Comparison of ENCODE assay signal across 14 mouse cellular contexts in genomic region chr5:22208311-22209021, GRCm38 (mm10).
DNase-seq lines count a peak whose midpoint lies in the region; ATAC-seq and TF ChIP-seq lines count a peak whose summit lies in the region.
"Had no signal": no experiment of that assay in that cellular context is flagged by ENCODE, and none has a peak within 500 bp of the region (broad histone marks: within the 10 kb centered on the region; RNA-seq: fewer than 3 reads in every experiment).

No protein-coding gene starts in this region.

- DNase-seq in hindbrain, embryonic 11.5 days (ENCODE audit: low spot score), result no peak
- DNase-seq in hindbrain, embryonic 10.5 days (ENCODE audit: low spot score), result no peak
- DNase-seq in brain, embryonic 14.5 days (ENCODE audit: low read depth), result peak; percentile 69
- DNase-seq in thymus, postnatal 36 days, result no peak
- DNase-seq in left cerebral cortex, postnatal 36 days (ENCODE audit: low spot score in 2 of 2), result no peak
- DNase-seq in embryo, embryonic 10 days (ENCODE audit: low spot score), result no peak
- DNase-seq: embryo, embryonic 11 days; heart, postnatal 10 days; kidney, adult 11 months; thymus, adult 2 months had no signal

- H3K4me1 ChIP-seq in hindbrain, embryonic 11.5 days (replicated peaks; ENCODE audit: control insufficient read depth, insufficient read depth, low read length), result no peaks in the 10 kb centered on the region
- H3K4me1 ChIP-seq in hindbrain, embryonic 10.5 days (replicated peaks), result no peaks in the 10 kb centered on the region
- no peaks in the 10 kb centered on the region for H3K4me1 ChIP-seq in embryonic facial prominence, embryonic 15.5 days
- H3K4me1 ChIP-seq in midbrain, embryonic 16.5 days (ENCODE audit: control insufficient read depth, insufficient read depth, low read length), result peaks cover 8% of the 10 kb centered on the region

- no peaks in the 10 kb centered on the region for H3K36me3 ChIP-seq in hindbrain, embryonic 11.5 days (ENCODE audit: control insufficient read depth, insufficient read depth, low read length)
- no peaks in the 10 kb centered on the region for H3K36me3 ChIP-seq in hindbrain, embryonic 10.5 days
- H3K36me3 ChIP-seq in embryonic facial prominence, embryonic 15.5 days, result no peaks in the 10 kb centered on the region
- H3K36me3 ChIP-seq in midbrain, embryonic 16.5 days (ENCODE audit: control insufficient read depth, insufficient read depth, low read length), result no peaks in the 10 kb centered on the region
- H3K36me3 ChIP-seq: limb, embryonic 10.5 days had no signal

- 81% methylated on average over 8 of the region's 8 CpGs for WGBS in hindbrain, embryonic 11.5 days
- 81% methylated on average over 8 of the region's 8 CpGs for WGBS in hindbrain, embryonic 10.5 days
- WGBS in embryonic facial prominence, embryonic 15.5 days, result 31% methylated on average over 8 of the region's 8 CpGs
- WGBS in midbrain, embryonic 16.5 days, result 44% methylated on average over 8 of the region's 8 CpGs

- H3K4me3 ChIP-seq in hindbrain, embryonic 11.5 days (ENCODE audit: low read depth, low read length), result no peak overlapping the region
- no peak overlapping the region for H3K4me3 ChIP-seq in hindbrain, embryonic 10.5 days
- no peak overlapping the region for H3K4me3 ChIP-seq in embryonic facial prominence, embryonic 15.5 days (replicated peaks)
- no peak overlapping the region for H3K4me3 ChIP-seq in midbrain, embryonic 16.5 days (ENCODE audit: low read depth, low read length)
- H3K4me3 ChIP-seq: limb, embryonic 10.5 days had no signal

- peak; percentile 60; the same call in 1 of the 2 replicates for ATAC-seq in hindbrain, embryonic 11.5 days (ENCODE audit: low FRiP score)
- ATAC-seq in embryonic facial prominence, embryonic 15.5 days (ENCODE audit: insufficient number of reproducible peaks, low FRiP score, low TSS enrichment, low read depth), result 0 out of 2 replicates have a peak, but pooled peaks have one; percentile 57
- peak; percentile 81 for ATAC-seq in midbrain, embryonic 16.5 days

- intact Hi-C loops in left cerebral cortex, postnatal 36 days (cut with DNase I), result no loop called here

- no peak overlapping the region for H3K27ac ChIP-seq in hindbrain, embryonic 11.5 days (ENCODE audit: low read depth, low read length)
- no peak overlapping the region for H3K27ac ChIP-seq in hindbrain, embryonic 10.5 days
- H3K27ac ChIP-seq in embryonic facial prominence, embryonic 15.5 days (replicated peaks), result no peak overlapping the region
- H3K27ac ChIP-seq in midbrain, embryonic 16.5 days (ENCODE audit: low read length), result peak overlapping the region; percentile 66
- H3K27ac ChIP-seq: limb, embryonic 10.5 days; liver, embryonic 14.5 days had no signal

- H3K4me2 ChIP-seq in hindbrain, embryonic 11.5 days (replicated peaks; ENCODE audit: low read depth, low read length), result no peak overlapping the region
- H3K4me2 ChIP-seq in embryonic facial prominence, embryonic 15.5 days (replicated peaks), result no peak overlapping the region
- peak overlapping the region; percentile 28; the same call in 1 of the 2 replicates for H3K4me2 ChIP-seq in midbrain, embryonic 16.5 days (ENCODE audit: low read length)

- no peak for TF ChIP-seq POLR2A in brain, embryonic 14.5 days (IDR thresholded peaks at IDR 0.05; ENCODE audit: borderline replicate concordance, extremely low read depth, insufficient read depth, insufficient read length, poor library complexity, severe bottlenecking)

- H3K9ac ChIP-seq in hindbrain, embryonic 11.5 days (ENCODE audit: low read depth, low read length), result no peak overlapping the region
- H3K9ac ChIP-seq in embryonic facial prominence, embryonic 15.5 days, result no peak overlapping the region
- 0 out of 2 replicates have a peak overlapping the region, but pooled peaks have one; percentile 34 for H3K9ac ChIP-seq in midbrain, embryonic 16.5 days (ENCODE audit: low read depth, low read length)
- H3K9ac ChIP-seq: liver, embryonic 14.5 days had no signal

- TF ChIP-seq CTCF in brain, embryonic 14.5 days (IDR thresholded peaks at IDR 0.05; ENCODE audit: borderline replicate concordance, extremely low read depth, insufficient read depth, insufficient read length), result no peak

- no peaks in the 10 kb centered on the region for H3K27me3 ChIP-seq in hindbrain, embryonic 11.5 days (ENCODE audit: control insufficient read depth, insufficient read depth, low read length)
- no peaks in the 10 kb centered on the region for H3K27me3 ChIP-seq in hindbrain, embryonic 10.5 days (ENCODE audit: insufficient read depth, poor library complexity, severe bottlenecking)
- H3K27me3 ChIP-seq in embryonic facial prominence, embryonic 15.5 days, result no peaks in the 10 kb centered on the region
- H3K27me3 ChIP-seq in midbrain, embryonic 16.5 days (ENCODE audit: control insufficient read depth, insufficient read depth, low read depth, low read length), result no peaks in the 10 kb centered on the region

- H3K9me3 ChIP-seq in hindbrain, embryonic 11.5 days (ENCODE audit: control insufficient read depth, low read length), result no peaks in the 10 kb centered on the region
- H3K9me3 ChIP-seq in hindbrain, embryonic 10.5 days, result no peaks in the 10 kb centered on the region
- H3K9me3 ChIP-seq in embryonic facial prominence, embryonic 15.5 days (replicated peaks), result no peaks in the 10 kb centered on the region
- no peaks in the 10 kb centered on the region for H3K9me3 ChIP-seq in midbrain, embryonic 16.5 days (replicated peaks; ENCODE audit: control insufficient read depth, low read length, poor library complexity, severe bottlenecking)
- H3K9me3 ChIP-seq: limb, embryonic 10.5 days had no signal
